Mouse (Mus musculus): ENCODE measurements around the gene Gm8453.
"Not testable (repeated sequence)": the region's sequence is repeated elsewhere in the genome, so short reads cannot be mapped to it uniquely, and the experiment has no call there.

Gene Gm8453

GRCm38 (mm10) chr7:22229384-22229783, at the start of gene Gm8453:
Gene Gm8453, minus strand, starts transcription at chr7:22229484.
- not testable (repeated sequence) for DNase-seq (ENCODE audit: low spot score)

- not testable (repeated sequence) for DNase-seq (ENCODE audit: low spot score)
Measured at GRCm38 (mm10) chr7:22201164-22201563, 28.1 kb downstream of the Gm8453 start, which contains the start of gene Gm8653. Gene Gm8653, minus strand, starts transcription at chr7:22201264.

GRCm38 (mm10) chr7:22189077-22189476, 40.2 kb downstream of the Gm8453 start, which contains the start of gene Vmn1r143:
Gene Vmn1r143, plus strand, starts transcription at chr7:22189377.
- DNase-seq (ENCODE audit: low spot score): not testable (repeated sequence)

Data from urinary bladder, postnatal 10 days (tissue).